Mouse (Mus musculus) liver, embryonic 14.5 days (tissue): Measurements from ENCODE around the gene Serpinf1. TPM values are rescaled to one million over a fixed set of nuclear protein-coding genes. Genes with fewer than 3 reads are reported as not detected.

Source experiments
- ATAC-seq: fragments of 200-750 bp; cut with Nextera tagmentation; 2 replicates; pipeline ENCODE4 v1.8.0; 2017; ENCODE audit warnings: moderate number of reproducible peaks, mild to moderate bottlenecking, moderate library complexity; ENCODE audit not compliant: insufficient read depth
- DNase-seq, 3 experiments: peaks; one replicate each; pipeline ENCODE4 v3.0.0-alpha.2; 2012 to 2013; ENCODE audit warnings: low read depth in 3 of 3, low spot score in 3 of 3
- H3K27ac ChIP-seq: fragments of 300-500 bp; sonication (generic); 2 replicates; pipeline ENCODE4 v1.5.1; 2014; ENCODE audit warnings: moderate library complexity, mild to moderate bottlenecking, control low read depth, inconsistent platforms
- H3K27me3 ChIP-seq: fragments of 300-500 bp; sonication (generic); 2 replicates; pipeline ENCODE4 v1.6.1; 2014; ENCODE audit warnings: mild to moderate bottlenecking, low read length, moderate library complexity; ENCODE audit not compliant: control insufficient read depth, insufficient read depth
- H3K36me3 ChIP-seq: fragments of 300-500 bp; sonication (generic); replicated peaks from 2 replicates; pipeline ENCODE4 v1.6.1; 2014; ENCODE audit warnings: low read depth; ENCODE audit not compliant: control insufficient read depth, insufficient read depth
- H3K4me1 ChIP-seq, 2 experiments: fragments of 200-500 bp in 1 of 2; fragments of 300-500 bp in 1 of 2; sonication (generic) in 1 of 2; replicated peaks; 2 replicates each; pipeline ENCODE4 v1.6.1; 2012 to 2014; ENCODE audit warnings: antibody characterized with exemption in 1 of 2, inconsistent platforms in 1 of 2, low read length in 1 of 2; ENCODE audit not compliant: control insufficient read depth in 2 of 2, insufficient read depth in 2 of 2
- H3K4me2 ChIP-seq: fragments of 300-500 bp; sonication (generic); 2 replicates; pipeline ENCODE4 v1.6.1; 2014; ENCODE audit warnings: low read depth, mild to moderate bottlenecking, control low read depth, moderate library complexity
- H3K4me3 ChIP-seq, 2 experiments: fragments of 200-500 bp in 1 of 2; fragments of 300-500 bp in 1 of 2; sonication (generic) in 1 of 2; 2 replicates each; pipeline ENCODE4 v1.5.1; 2012 to 2014; ENCODE audit warnings: low read depth in 2 of 2, low read length in 2 of 2, mild to moderate bottlenecking in 2 of 2, control low read depth in 1 of 2, inconsistent platforms in 1 of 2, moderate library complexity in 1 of 2; ENCODE audit not compliant: insufficient read depth in 1 of 2
- H3K9ac ChIP-seq: fragments of 300-500 bp; sonication (generic); replicated peaks from 2 replicates; pipeline ENCODE4 v1.6.1; 2014; ENCODE audit warnings: mild to moderate bottlenecking, control low read depth, moderate library complexity
- H3K9me3 ChIP-seq: fragments of 300-500 bp; sonication (generic); 2 replicates; pipeline ENCODE4 v1.6.1; 2016; ENCODE audit warnings: low read length, mixed read lengths; ENCODE audit not compliant: control insufficient read depth
- CTCF ChIP-seq: IDR thresholded peaks from 2 replicates; pipeline ENCODE4 v1.5.1; 2016; ENCODE audit warnings: antibody characterized with exemption, low read depth, control low read depth
- EP300 ChIP-seq: IDR thresholded peaks from 2 replicates; pipeline ENCODE4 v1.6.1; 2016; ENCODE audit warnings: antibody characterized with exemption, low read depth
- WGBS: fragments of 180-500 bp; shearing (Covaris S2); extraction: QIAGEN DNeasy Blood & Tissue Kit; methylation state at CpG from one replicate; pipeline ENCODE4 v1.1.7; 2014; ENCODE audit not compliant: insufficient replicate concordance; 5-methylcytosine and 5-hydroxymethylcytosine counted together
- polyA plus RNA-seq, 2 experiments: library from polyadenylated mRNA; depleted of rRNA in 1 of 2; stranded (reverse) in 1 of 2; unstranded in 1 of 2; fragments of >200 nt; fragmentation: Nextera tagmentation in 1 of 2; extraction: Ambion mirVana in 1 of 2; gene quantifications; 2 replicates each; pipeline versions ENCODE4 v1.2.1 to v1.2.3; 2012 to 2014

Serpinf1 gene
- polyA plus RNA-seq, 2 experiments: 104 to 145 TPM

DNA sequence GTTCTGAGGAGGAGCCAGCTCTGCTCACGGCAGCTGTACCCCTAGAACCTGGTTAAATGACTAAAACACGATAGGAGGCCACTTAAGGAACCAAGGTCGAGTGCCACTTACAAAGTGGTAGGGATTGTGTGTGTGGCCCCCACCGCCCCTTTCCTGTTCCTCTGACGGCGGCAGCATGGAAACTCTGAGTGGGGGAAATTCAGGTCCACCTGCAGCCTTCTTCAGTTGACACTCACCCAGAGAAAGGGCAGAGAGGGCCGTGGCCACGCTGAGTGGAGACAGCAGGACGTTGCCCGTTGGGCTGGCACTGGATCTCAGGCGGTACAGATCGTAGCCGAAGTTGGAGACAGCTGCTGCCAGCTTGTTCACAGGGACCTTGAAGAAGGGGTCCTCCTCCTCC is 6.5 kb downstream of the Serpinf1 start:
- Histone ChIP-seq H3K4me3 (no peak overlapping the region), H3K4me1 (no peaks in the 10 kb centered on the region), H3K9ac (no peak overlapping the region), H3K9me3 (no peaks in the 10 kb centered on the region), H3K27ac (no peak overlapping the region), H3K27me3 (no peaks in the 10 kb centered on the region), H3K36me3 (no peaks in the 10 kb centered on the region), H3K4me2 (no peak overlapping the region)
- DNase-seq: no peak
- ATAC-seq: no peak
- no peak for TF ChIP-seq EP300
- no peak for TF ChIP-seq CTCF
- 61% methylated on average over 13 of the region's 13 CpGs for WGBS

DNA sequence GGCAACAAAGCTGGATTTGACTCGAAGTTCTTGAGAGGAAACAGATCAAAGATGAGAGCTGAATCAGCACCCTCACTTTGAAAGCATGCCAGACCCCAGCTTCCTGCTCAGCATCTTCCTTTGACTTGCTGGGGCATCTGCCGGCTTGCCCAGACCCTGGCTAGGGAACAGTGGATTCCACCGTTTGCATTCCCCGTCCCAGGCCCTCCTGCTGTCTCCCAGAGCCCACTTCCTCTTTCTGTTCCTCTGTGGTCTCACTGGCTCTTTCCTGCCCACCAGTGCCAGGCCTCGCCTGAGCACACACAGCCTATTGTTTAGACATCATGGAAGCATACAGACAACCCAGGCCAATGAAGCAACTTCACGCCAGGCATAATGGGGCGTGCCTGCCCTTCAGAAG is 7.4 kb downstream of the Serpinf1 start:
- H3K9ac ChIP-seq: no peak overlapping the region
- no peaks in the 10 kb centered on the region for H3K4me1 ChIP-seq
- H3K27me3 ChIP-seq: no peaks in the 10 kb centered on the region
- no peak overlapping the region for H3K4me3 ChIP-seq
- H3K27ac ChIP-seq: no peak overlapping the region
- no peak for ATAC-seq
- no peaks in the 10 kb centered on the region for H3K9me3 ChIP-seq
- DNase-seq: no peak
- no peak for TF ChIP-seq CTCF
- TF ChIP-seq EP300: no peak
- no peak overlapping the region for H3K4me2 ChIP-seq
- H3K36me3 ChIP-seq: no peaks in the 10 kb centered on the region
- WGBS: 20% methylated on average over 7 of the region's 7 CpGs

- Histone ChIP-seq H3K4me2 (no peak overlapping the region), H3K27ac (no peak overlapping the region), H3K4me3 (no peak overlapping the region), H3K27me3 (no peaks in the 10 kb centered on the region), H3K36me3 (no peaks in the 10 kb centered on the region), H3K9me3 (no peaks in the 10 kb centered on the region), H3K9ac (no peak overlapping the region), H3K4me1 (no peaks in the 10 kb centered on the region)
- DNase-seq (no peak), ATAC-seq (no peak)
- TF ChIP-seq EP300 (no peak), CTCF (no peak)
- 71% methylated on average over 7 of the region's 7 CpGs for WGBS
Measured at GRCm38 (mm10) chr11:75410591-75410990, 11.9 kb downstream of the Serpinf1 start.

DNA sequence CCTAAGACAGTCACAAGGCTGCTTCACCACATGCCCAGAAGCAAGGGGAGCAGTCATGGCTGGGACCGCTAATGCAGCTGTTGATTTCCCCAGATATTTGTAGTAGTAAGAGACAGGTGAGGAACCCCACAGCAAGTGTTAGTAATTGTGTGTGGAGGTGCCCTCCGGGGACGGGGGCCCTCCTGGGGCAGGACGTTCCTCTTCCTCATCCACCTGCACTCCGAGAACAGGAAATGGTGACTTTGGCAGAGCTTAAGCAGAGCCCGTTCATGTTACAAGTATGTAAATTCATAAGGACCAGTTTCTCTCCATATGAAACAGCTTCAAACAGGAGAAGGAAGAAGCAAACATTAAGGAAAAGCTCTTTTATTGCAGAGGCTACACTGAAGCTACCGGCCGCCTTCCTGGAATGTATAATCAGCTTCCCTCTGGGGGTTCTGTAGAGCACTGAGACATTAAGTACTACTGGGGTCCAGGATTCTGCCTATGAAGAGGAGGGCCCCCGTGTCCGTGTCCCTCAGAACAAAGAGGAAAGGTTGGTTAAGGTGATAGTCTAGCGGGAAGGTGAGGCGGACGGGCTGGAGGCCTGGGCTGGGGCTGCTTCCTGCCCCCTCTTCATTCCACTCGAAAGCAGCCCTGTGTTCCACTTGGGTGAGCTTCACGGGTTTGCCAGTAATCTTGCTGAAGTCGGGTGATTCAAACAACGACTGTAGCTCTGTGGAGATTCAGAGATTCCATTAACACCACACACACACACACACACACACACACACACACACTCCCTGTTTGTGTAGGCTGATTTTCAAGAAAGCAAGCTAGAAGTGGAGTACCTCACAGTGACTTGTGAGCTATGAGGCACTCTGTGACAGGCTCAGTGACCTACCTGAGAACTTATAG is 12.6 kb downstream of the Serpinf1 start:
- H3K4me2 ChIP-seq: no peak overlapping the region
- no peak for DNase-seq
- 49% methylated on average over 17 of the region's 17 CpGs for WGBS

GRCm38 (mm10) chr11:75406865-75407264 is 15.6 kb downstream of the Serpinf1 start:
- H3K4me3 ChIP-seq: no peak overlapping the region
- 32% methylated on average over 3 of the region's 3 CpGs for WGBS
- H3K4me1 ChIP-seq: peaks cover 0 to 5% of the 10 kb centered on the region in 2 experiments; a peak in 1 of 4 replicates
- H3K36me3 ChIP-seq: no peaks in the 10 kb centered on the region
- no peak for ATAC-seq
- H3K9ac ChIP-seq: no peak overlapping the region
- H3K4me2 ChIP-seq: no peak overlapping the region
- DNase-seq: no peak
- no peaks in the 10 kb centered on the region for H3K9me3 ChIP-seq
- no peaks in the 10 kb centered on the region for H3K27me3 ChIP-seq
- H3K27ac ChIP-seq: no peak overlapping the region
- no peak for TF ChIP-seq EP300
- peak; percentile 85 for TF ChIP-seq CTCF

More for the DNA sequence above, 12.6 kb downstream of the Serpinf1 start:
- no peak overlapping the region for H3K4me3 ChIP-seq
- TF ChIP-seq CTCF: no peak
- TF ChIP-seq EP300: no peak
- H3K9ac ChIP-seq: no peak overlapping the region
- no peaks in the 10 kb centered on the region for H3K36me3 ChIP-seq
- no peak overlapping the region for H3K27ac ChIP-seq
- H3K9me3 ChIP-seq: no peaks in the 10 kb centered on the region
- no peaks in the 10 kb centered on the region for H3K27me3 ChIP-seq
- no peaks in the 10 kb centered on the region for H3K4me1 ChIP-seq
- no peak for ATAC-seq
